Mouse (Mus musculus) heart, postnatal 0 days (tissue): ENCODE measurements around the gene Metrn. TPM values are rescaled to one million over a fixed set of nuclear protein-coding genes. Genes with fewer than 3 reads are reported as not detected.

Experiments used
- ATAC-seq: fragments of 200-750 bp; cut with Nextera tagmentation; 2 replicates; pipeline ENCODE4 v1.8.0; 2017; ENCODE audit warnings: low read depth, moderate number of reproducible peaks, moderate library complexity; ENCODE audit not compliant: insufficient read depth
- DNase-seq: peaks from one replicate; pipeline ENCODE4 v3.0.0-alpha.2; 2016; ENCODE audit warnings: low spot score
- H3K27ac ChIP-seq: fragments of 300-500 bp; sonication (generic); 2 replicates; pipeline ENCODE4 v1.5.1; 2014; ENCODE audit warnings: low read depth, mild to moderate bottlenecking
- H3K27me3 ChIP-seq: fragments of 300-500 bp; sonication (generic); 2 replicates; pipeline ENCODE4 v1.6.1; 2014; ENCODE audit warnings: low read length, mixed read lengths; ENCODE audit not compliant: control insufficient read depth, insufficient read depth
- H3K36me3 ChIP-seq: fragments of 300-500 bp; sonication (generic); replicated peaks from 2 replicates; pipeline ENCODE4 v1.6.1; 2014; ENCODE audit warnings: low read length, mixed read lengths; ENCODE audit not compliant: control insufficient read depth, insufficient read depth
- H3K4me1 ChIP-seq: fragments of 300-500 bp; sonication (generic); 2 replicates; pipeline ENCODE4 v1.6.1; 2014; ENCODE audit warnings: antibody characterized with exemption; ENCODE audit not compliant: control insufficient read depth, insufficient read depth
- H3K4me2 ChIP-seq: fragments of 300-500 bp; sonication (generic); 2 replicates; pipeline ENCODE4 v1.6.1; 2014; ENCODE audit warnings: low read depth, mild to moderate bottlenecking, low read length, moderate library complexity
- H3K4me3 ChIP-seq: fragments of 300-500 bp; sonication (generic); 2 replicates; pipeline ENCODE4 v1.5.1; 2014; ENCODE audit warnings: low read depth, low read length
- H3K9ac ChIP-seq: fragments of 300-500 bp; sonication (generic); replicated peaks from 2 replicates; pipeline ENCODE4 v1.6.1; 2014; ENCODE audit warnings: low read depth, low read length, mixed read lengths
- H3K9me3 ChIP-seq: fragments of 300-500 bp; sonication (generic); replicated peaks from 2 replicates; pipeline ENCODE4 v1.6.1; 2016; ENCODE audit warnings: low read length; ENCODE audit not compliant: control insufficient read depth
- CTCF ChIP-seq: IDR thresholded peaks from 2 replicates; pipeline ENCODE4 v1.5.1; 2016; ENCODE audit warnings: antibody characterized with exemption, control low read depth, low read depth
- EP300 ChIP-seq: IDR thresholded peaks from 2 replicates; pipeline ENCODE4 v1.6.1; 2016; ENCODE audit warnings: antibody characterized with exemption, low read depth
- WGBS: fragments of 180-500 bp; shearing (Covaris S2); extraction: QIAGEN DNeasy Blood & Tissue Kit; methylation state at CpG from one replicate; pipeline ENCODE4 v1.1.7; 2014; 5-methylcytosine and 5-hydroxymethylcytosine counted together
- polyA plus RNA-seq: library from polyadenylated mRNA; unstranded; fragments of >200 nt; fragmentation: Nextera tagmentation; extraction: Ambion mirVana; gene quantifications from 2 replicates; pipeline ENCODE4 v1.2.1, GENCODE M21; 2015
- total RNA-seq: library from RNA; depleted of rRNA; stranded (reverse); fragments of >200 nt; gene quantifications from 2 replicates; pipeline ENCODE4 v1.2.3, GENCODE M21; 2014; ENCODE audit warnings: low replicate concordance

Metrn gene
- total and polyA plus RNA-seq, 2 experiments from 2014 or later = 18.2 to 75.3 TPM

GRCm38 (mm10) chr17:25757691-25758090, 39.2 kb downstream of the Metrn start:
- no peak overlapping the region for H3K9ac ChIP-seq
- no peaks in the 10 kb centered on the region for H3K27me3 ChIP-seq
- H3K4me2 ChIP-seq = no peak overlapping the region
- TF ChIP-seq CTCF = no peak
- no peak for TF ChIP-seq EP300
- ATAC-seq = no peak
- no peak for DNase-seq
- H3K4me3 ChIP-seq = no peak overlapping the region
- WGBS = 54% methylated on average over 3 of the region's 3 CpGs
- no peak overlapping the region for H3K27ac ChIP-seq
- H3K36me3 ChIP-seq = no peaks in the 10 kb centered on the region
- no peaks in the 10 kb centered on the region for H3K9me3 ChIP-seq
- no peaks in the 10 kb centered on the region for H3K4me1 ChIP-seq

DNA sequence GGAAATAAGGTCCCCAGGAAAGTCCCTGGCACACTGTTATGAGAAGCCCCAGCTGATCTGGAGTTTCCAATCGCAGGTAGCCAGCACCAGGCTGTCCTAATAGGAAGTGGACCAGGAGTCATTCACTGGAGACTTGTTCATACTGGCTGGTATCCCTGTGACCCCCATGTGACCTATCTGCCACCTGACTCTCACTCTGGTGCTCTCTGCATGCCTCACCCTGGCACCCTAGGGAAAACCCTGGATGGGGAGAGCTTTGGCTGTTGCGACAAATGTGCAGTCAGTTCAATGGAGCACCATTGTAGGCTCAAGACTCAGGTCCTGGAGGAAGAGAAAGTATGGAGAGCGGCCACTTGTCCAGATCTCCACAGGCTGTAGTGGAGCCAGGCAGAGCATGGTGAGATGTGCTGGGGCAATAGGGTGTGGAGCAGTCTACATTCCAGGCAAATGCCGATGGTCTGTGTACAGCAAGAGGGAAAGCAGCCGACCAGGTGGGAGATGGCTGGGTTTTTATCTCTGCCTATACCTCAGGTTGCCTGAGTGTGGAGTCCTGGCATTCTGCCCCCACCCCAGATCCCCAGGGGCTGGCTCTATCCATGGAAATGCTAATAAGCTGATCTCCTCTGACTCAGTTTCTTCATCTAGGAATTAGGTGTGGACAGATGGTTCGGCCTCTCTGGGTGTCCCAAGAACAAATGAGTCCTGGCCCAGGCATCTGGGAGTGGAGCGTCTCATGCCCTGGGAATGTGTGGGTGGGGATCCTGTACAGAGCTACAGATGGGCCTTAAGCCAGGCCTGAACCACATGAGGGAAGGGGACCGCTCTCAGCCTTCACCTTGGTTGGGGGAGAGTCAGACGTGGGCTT, 40.3 kb downstream of the Metrn start:
- Histone ChIP-seq H3K9me3 (no peaks in the 10 kb centered on the region), H3K27me3 (no peaks in the 10 kb centered on the region), H3K4me3 (no peak overlapping the region), H3K9ac (no peak overlapping the region), H3K4me2 (no peak overlapping the region), H3K36me3 (no peaks in the 10 kb centered on the region), H3K4me1 (no peaks in the 10 kb centered on the region), H3K27ac (no peak overlapping the region)
- WGBS = 54% methylated on average over 9 of the region's 9 CpGs
- TF ChIP-seq EP300 (no peak), CTCF (no peak)
- ATAC-seq (0 out of 2 replicates have a peak, but pooled peaks have one; percentile 19), DNase-seq (peak; percentile 12)

DNA sequence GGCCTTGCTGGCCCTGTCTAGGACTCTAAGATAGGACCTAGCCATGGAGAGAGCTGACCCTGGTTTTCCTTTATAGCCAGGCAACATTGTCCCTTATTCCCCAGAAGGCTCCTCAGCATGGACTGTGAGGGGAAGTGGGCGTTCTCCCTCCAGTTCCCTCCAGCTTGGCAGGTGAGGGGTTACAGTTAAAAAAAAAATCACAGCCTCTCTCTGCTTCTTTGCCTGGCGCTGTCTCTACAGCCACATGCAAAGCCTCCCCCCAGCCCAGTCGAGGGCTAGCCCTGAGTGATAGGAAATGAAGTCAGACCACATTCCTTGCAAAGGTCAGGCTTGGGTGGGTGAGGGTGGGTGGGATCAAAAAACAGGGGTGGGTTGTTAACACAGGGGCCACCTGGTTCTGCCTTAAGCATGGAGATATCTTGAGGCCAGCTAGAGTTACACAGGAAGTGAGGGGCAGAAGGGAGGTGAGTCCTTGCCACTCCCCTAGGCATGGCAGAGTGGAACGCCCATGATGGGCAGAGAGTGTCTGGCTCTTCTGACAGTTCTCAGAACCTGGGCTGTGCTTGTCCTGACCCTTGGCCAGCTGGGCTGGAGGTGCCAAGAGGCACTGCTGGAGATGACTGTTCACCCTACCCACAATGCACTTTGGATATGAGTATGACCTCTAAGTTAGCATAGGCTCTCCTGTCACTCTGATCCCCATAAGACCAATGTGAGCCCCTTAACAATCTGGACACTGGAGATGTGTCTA, 41.1 kb downstream of the Metrn start:
- Histone ChIP-seq H3K4me3 (no peak overlapping the region), H3K27ac (no peak overlapping the region), H3K36me3 (no peaks in the 10 kb centered on the region), H3K9me3 (no peaks in the 10 kb centered on the region), H3K4me2 (no peak overlapping the region), H3K9ac (no peak overlapping the region), H3K27me3 (no peaks in the 10 kb centered on the region), H3K4me1 (no peaks in the 10 kb centered on the region)
- WGBS = 33% methylated on average over 4 of the region's 4 CpGs
- TF ChIP-seq CTCF (no peak), EP300 (no peak)
- ATAC-seq (no peak), DNase-seq (no peak)

- Histone ChIP-seq H3K4me1 (no peaks in the 10 kb centered on the region), H3K9me3 (no peaks in the 10 kb centered on the region), H3K4me3 (no peak overlapping the region), H3K9ac (no peak overlapping the region), H3K36me3 (no peaks in the 10 kb centered on the region), H3K4me2 (no peak overlapping the region), H3K27ac (no peak overlapping the region), H3K27me3 (no peaks in the 10 kb centered on the region)
- 71% methylated on average over 4 of the region's 4 CpGs for WGBS
- ATAC-seq = no peak
- TF ChIP-seq EP300 = no peak
- TF ChIP-seq CTCF = no peak
- DNase-seq = no peak
Measured at GRCm38 (mm10) chr17:25755086-25755485, 41.9 kb downstream of the Metrn start.

GRCm38 (mm10) chr17:25754241-25754640, 42.7 kb downstream of the Metrn start, which contains the start of gene Msln:
Msln (minus strand) TSS chr17:25754378.
- no peak within 1 kb of the TSS for H3K27ac ChIP-seq
- no peak within 1 kb of the TSS for H3K9ac ChIP-seq
- H3K4me3 ChIP-seq = no peak within 1 kb of the TSS
- H3K27me3 ChIP-seq = no peaks in the 10 kb centered on the region
- H3K4me2 ChIP-seq = no peak within 1 kb of the TSS
- no peaks in the 10 kb centered on the region for H3K36me3 ChIP-seq
- DNase-seq = no peak
- no peaks in the 10 kb centered on the region for H3K4me1 ChIP-seq
- no peaks in the 10 kb centered on the region for H3K9me3 ChIP-seq
- WGBS = 78% methylated on average over 9 of the region's 9 CpGs
- no peak for ATAC-seq
- TF ChIP-seq EP300 = no peak
- TF ChIP-seq CTCF = no peak
